Mouse (Mus musculus): ENCODE results near the gene Pcp2. TPM values are rescaled to one million over a fixed set of nuclear protein-coding genes. Genes with fewer than 3 reads are reported as not detected.
"Not testable (repeated sequence)": the region's sequence is repeated elsewhere in the genome, so short reads cannot be mapped to it uniquely, and the experiment has no call there.

Gene Pcp2
- total RNA-seq, 1 experiment from 2014 or later, result not detected

GRCm38 (mm10) chr8:3626971-3627370 lies 1.6 kb upstream of the Pcp2 start:
- ATAC-seq (ENCODE audit: extremely low read depth, insufficient number of reproducible peaks, low FRiP score, poor library complexity, severe bottlenecking), result no peak

GRCm38 (mm10) chr8:3622119-3622518 lies 3.2 kb downstream of the Pcp2 start:
- no peak for ATAC-seq (ENCODE audit: extremely low read depth, insufficient number of reproducible peaks, low FRiP score, poor library complexity, severe bottlenecking)

- ATAC-seq (ENCODE audit: extremely low read depth, insufficient number of reproducible peaks, low FRiP score, poor library complexity, severe bottlenecking), result peak; percentile 95
Measured at GRCm38 (mm10) chr8:3621199-3621970, 4.0 kb downstream of the Pcp2 start, which contains the start of the genes Xab2 and Pet100. Xab2 (minus strand) TSS chr8:3621316. Pet100 (plus strand) TSS chr8:3621548.

- no peak for ATAC-seq (ENCODE audit: extremely low read depth, insufficient number of reproducible peaks, low FRiP score, poor library complexity, severe bottlenecking)
Measured at GRCm38 (mm10) chr8:3609816-3610150, 15.6 kb downstream of the Pcp2 start.

GRCm38 (mm10) chr8:3609046-3609815 lies 16.1 kb downstream of the Pcp2 start:
- no peak for ATAC-seq (ENCODE audit: extremely low read depth, insufficient number of reproducible peaks, low FRiP score, poor library complexity, severe bottlenecking)

GRCm38 (mm10) chr8:3607822-3608221 lies 17.5 kb downstream of the Pcp2 start:
- ATAC-seq (ENCODE audit: extremely low read depth, insufficient number of reproducible peaks, low FRiP score, poor library complexity, severe bottlenecking), result no peak

- ATAC-seq (ENCODE audit: extremely low read depth, insufficient number of reproducible peaks, low FRiP score, poor library complexity, severe bottlenecking), result no peak
Measured at GRCm38 (mm10) chr8:3606593-3606992, 18.8 kb downstream of the Pcp2 start.

GRCm38 (mm10) chr8:3603439-3603838 lies 21.9 kb downstream of the Pcp2 start:
- no peak for ATAC-seq (ENCODE audit: extremely low read depth, insufficient number of reproducible peaks, low FRiP score, poor library complexity, severe bottlenecking)

- ATAC-seq (ENCODE audit: extremely low read depth, insufficient number of reproducible peaks, low FRiP score, poor library complexity, severe bottlenecking), result no peak
Measured at GRCm38 (mm10) chr8:3600401-3600800, 24.9 kb downstream of the Pcp2 start.

- ATAC-seq (ENCODE audit: extremely low read depth, insufficient number of reproducible peaks, low FRiP score, poor library complexity, severe bottlenecking), result no peak
Measured at GRCm38 (mm10) chr8:3599219-3599618, 26.1 kb downstream of the Pcp2 start.

GRCm38 (mm10) chr8:3598054-3598453 lies 27.3 kb downstream of the Pcp2 start:
- no peak for ATAC-seq (ENCODE audit: extremely low read depth, insufficient number of reproducible peaks, low FRiP score, poor library complexity, severe bottlenecking)

GRCm38 (mm10) chr8:3594466-3594865 lies 30.9 kb downstream of the Pcp2 start:
- no peak for ATAC-seq (ENCODE audit: extremely low read depth, insufficient number of reproducible peaks, low FRiP score, poor library complexity, severe bottlenecking)

- no peak for ATAC-seq (ENCODE audit: extremely low read depth, insufficient number of reproducible peaks, low FRiP score, poor library complexity, severe bottlenecking)
Measured at GRCm38 (mm10) chr8:3593470-3593869, 31.9 kb downstream of the Pcp2 start.

- no peak for ATAC-seq (ENCODE audit: extremely low read depth, insufficient number of reproducible peaks, low FRiP score, poor library complexity, severe bottlenecking)
Measured at GRCm38 (mm10) chr8:3588258-3588633, 37.1 kb downstream of the Pcp2 start.

GRCm38 (mm10) chr8:3587391-3588257 lies 37.7 kb downstream of the Pcp2 start:
- no peak for ATAC-seq (ENCODE audit: extremely low read depth, insufficient number of reproducible peaks, low FRiP score, poor library complexity, severe bottlenecking)

GRCm38 (mm10) chr8:3586993-3587390 lies 38.4 kb downstream of the Pcp2 start, which contains the start of gene Camsap3:
Camsap3 (plus strand) TSS chr8:3587293.
- no peak for ATAC-seq (ENCODE audit: extremely low read depth, insufficient number of reproducible peaks, low FRiP score, poor library complexity, severe bottlenecking)

GRCm38 (mm10) chr8:3586452-3586851 lies 38.9 kb downstream of the Pcp2 start:
- ATAC-seq (ENCODE audit: extremely low read depth, insufficient number of reproducible peaks, low FRiP score, poor library complexity, severe bottlenecking), result no peak

- not testable (repeated sequence) for ATAC-seq (ENCODE audit: extremely low read depth, insufficient number of reproducible peaks, low FRiP score, poor library complexity, severe bottlenecking)
Measured at GRCm38 (mm10) chr8:3581961-3582360, 43.4 kb downstream of the Pcp2 start.
